Mouse (Mus musculus): ENCODE measurements around the gene Gm49601.

Gm49601 gene

DNA sequence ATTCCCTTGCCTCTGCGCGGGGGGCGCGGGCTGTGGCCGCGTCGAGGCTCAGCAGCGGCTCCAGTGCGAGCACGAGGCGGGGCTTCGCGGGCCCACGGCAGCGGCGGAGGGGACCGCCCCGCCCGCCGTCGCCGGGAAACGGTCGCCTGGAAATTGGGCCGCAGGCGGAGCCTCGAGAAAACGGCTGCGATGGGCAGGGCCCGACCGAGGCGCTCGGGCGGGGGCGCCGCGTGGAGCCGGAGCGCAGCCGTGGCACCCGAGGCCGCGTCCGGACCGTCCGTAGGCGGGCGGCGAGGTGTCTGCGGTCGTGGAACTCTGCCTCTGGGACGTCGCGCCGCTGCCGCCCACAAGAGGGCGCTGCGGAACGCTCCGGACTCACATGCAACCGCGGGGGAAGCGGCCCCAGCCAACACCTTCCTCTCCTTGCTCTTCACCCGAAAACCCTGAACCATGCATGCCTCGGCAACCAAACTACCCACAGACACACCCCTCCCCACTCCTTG is at the start of gene Gm49601:
Gene Gm49601 (minus strand): TSS at position 52 of the 503 bp plus-strand sequence.
- DNase-seq (ENCODE audit: low spot score in 2 of 2), result peak; percentile 72 to 73

GRCm38 (mm10) chr16:18673005-18673404 is 46.8 kb upstream of the Gm49601 start:
- no peak for DNase-seq (ENCODE audit: low spot score in 2 of 2)

DNA sequence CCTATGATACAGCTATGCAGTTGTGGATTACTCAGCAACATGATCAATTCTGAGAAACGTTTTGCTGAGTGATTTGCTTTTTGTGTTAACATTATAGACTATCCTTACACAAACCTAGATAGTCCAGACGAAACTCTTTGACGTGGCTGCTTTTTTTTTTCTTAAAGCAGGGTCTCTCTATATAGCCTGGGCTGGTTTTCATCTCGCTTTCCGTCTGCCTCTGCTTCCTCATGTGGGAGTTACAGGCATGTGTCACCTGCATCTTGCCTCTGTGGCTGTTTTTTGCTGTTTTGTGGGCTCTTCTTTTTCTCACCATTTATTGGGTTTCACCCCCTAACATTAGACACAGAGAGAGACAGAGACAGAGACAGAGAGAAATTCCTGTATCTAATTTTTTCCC is 45.8 kb upstream of the Gm49601 start:
- DNase-seq (ENCODE audit: low spot score in 2 of 2), result no peak

- no peak for DNase-seq (ENCODE audit: low spot score in 2 of 2)
Measured at GRCm38 (mm10) chr16:18669914-18670313, 43.7 kb upstream of the Gm49601 start.

- DNase-seq (ENCODE audit: low spot score in 2 of 2), result no peak
Measured at GRCm38 (mm10) chr16:18658597-18658996, 32.4 kb upstream of the Gm49601 start.

GRCm38 (mm10) chr16:18655372-18656098 is 29.3 kb upstream of the Gm49601 start:
- no peak for DNase-seq (ENCODE audit: low spot score in 2 of 2)

DNA sequence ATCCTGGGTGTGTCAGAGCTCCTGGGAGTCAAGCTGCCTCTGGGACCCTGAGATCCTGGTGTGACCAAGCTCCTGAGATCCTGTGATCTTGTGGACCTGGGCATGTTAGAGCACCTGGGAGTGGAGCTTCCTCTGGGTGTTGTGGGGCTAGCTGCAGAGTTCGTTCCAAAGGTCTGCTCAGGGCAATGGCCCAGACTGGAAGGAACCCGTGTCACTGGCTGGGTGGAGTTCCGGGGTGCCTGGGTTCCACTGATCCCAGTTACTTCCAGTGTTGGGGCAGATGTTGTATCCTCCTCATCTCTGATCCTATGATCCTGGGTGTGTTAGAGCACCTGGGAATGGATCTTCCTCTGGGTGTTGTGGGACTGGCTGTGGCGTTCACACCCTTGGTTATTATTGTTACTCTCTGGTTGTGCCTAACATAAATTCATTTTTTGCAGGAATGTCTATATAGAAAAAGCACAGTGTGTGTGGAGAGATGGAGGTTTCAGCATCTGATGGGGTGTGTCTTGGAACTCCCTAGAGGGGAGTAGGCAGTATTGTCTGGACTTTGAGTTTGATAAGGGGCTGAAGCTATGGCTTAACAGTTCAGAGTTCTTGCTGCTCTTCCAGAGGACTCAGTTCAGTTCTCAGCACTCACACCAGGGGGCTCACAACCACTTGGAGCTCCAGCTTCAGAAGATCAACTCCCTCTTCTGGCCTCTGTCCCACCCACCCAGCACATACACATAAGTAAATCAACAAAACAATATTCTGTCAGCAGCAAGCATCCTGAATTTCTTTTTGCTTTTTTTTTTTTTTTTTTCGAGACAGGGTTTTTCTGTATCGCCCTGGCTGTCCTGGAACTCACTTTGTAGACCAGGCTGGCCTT is 27.3 kb upstream of the Gm49601 start:
- no peak for DNase-seq (ENCODE audit: low spot score in 2 of 2)

- DNase-seq (ENCODE audit: low spot score in 2 of 2), result no peak
Measured at GRCm38 (mm10) chr16:18649126-18649525, 22.9 kb upstream of the Gm49601 start.

GRCm38 (mm10) chr16:18645329-18645728 is 19.1 kb upstream of the Gm49601 start:
- DNase-seq (ENCODE audit: low spot score in 2 of 2), result peak in 1 of 2 experiments; percentile 56

- DNase-seq (ENCODE audit: low spot score in 2 of 2), result no peak
Measured at GRCm38 (mm10) chr16:18644485-18644884, 18.3 kb upstream of the Gm49601 start.

DNA sequence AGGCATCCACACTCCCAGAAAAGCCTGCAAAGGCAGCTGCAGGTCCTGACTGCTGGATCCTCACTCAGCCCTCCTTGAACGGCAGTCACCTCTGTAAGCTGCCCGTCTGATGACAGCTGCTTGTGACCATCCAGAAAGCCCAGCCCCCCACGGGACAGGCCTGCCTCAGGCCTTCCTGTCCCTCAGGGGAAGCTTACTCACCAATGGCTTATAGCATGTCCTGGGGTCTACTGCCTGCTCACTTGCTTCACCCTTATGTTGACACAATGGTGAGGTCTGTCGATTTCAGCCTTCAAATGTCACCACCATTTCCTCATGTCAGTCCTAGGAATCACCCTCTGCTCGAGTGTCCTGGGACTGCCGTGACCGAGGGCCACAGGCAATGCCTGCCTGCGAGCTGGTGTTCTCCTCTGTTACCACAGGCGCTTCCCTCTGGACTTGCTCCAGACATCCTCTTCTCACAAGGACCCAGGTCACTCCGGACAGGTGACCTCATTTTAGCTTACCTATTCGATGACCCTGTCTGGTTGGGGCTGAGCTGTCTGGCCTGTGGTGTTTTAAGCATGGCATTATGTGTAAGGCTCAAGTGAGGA is 17.3 kb upstream of the Gm49601 start:
- DNase-seq (ENCODE audit: low spot score in 2 of 2), result no peak

DNA sequence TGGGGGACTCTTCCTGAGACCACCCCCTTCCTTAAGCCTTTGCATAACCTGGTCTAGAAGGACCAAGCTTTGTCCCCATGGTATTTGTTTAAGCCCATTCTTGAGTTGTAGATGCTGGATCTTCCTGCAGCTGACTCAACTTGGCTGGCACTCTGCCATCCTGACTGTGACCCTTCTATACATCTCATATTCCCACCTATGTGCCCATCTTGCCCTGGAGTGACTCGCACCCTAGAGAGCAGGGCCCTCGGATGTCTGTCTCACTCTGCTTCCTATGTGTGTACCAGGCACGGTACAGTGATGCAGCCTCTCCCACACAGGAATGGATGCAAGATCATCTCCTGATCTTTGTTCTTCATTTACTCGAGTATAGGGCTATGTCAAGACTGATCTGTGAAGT is 16.7 kb upstream of the Gm49601 start:
- DNase-seq (ENCODE audit: low spot score in 2 of 2), result no peak

DNA sequence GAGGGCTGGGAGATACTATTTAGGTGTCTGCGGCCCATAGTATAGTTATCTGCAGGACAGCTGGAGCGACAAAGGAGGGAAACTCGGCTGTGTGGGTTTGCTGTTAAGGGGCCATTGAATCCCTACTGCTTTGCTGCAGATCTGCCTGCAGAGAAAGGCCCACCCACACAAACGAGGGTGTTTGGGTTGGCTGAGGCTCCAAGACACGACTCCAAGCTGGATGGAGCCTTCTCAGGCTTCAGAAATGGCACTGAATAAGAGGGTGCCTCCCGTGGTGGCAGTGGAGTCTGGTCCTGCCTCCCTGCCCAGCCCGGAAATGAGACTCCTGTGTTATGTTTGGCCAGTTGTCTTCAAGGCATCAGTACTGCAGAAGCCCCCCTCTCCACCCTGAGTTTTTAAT is 16.1 kb upstream of the Gm49601 start:
- no peak for DNase-seq (ENCODE audit: low spot score in 2 of 2)

- no peak for DNase-seq (ENCODE audit: low spot score in 2 of 2)
Measured at GRCm38 (mm10) chr16:18639382-18639929, 13.2 kb upstream of the Gm49601 start.

DNA sequence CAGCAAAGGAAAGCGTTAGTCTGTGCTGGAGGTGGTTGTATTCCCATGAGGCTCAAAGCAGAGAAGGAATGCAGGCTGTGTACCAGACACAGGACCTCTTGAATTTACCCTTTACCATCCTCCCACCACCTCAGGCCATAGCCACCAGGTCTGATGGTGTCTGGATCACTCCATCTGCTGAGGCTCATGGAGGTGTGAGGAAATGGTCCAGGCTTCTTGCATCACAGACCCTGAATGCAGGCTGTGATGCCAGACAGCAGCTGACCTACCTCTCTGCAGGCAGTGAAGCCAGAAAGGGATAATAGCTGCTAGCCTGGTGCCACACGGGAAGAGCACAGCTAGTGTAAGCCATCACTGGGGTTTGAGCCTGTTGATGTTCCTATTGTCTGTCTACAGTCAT is 12.2 kb upstream of the Gm49601 start:
- DNase-seq (ENCODE audit: low spot score in 2 of 2), result no peak

DNA sequence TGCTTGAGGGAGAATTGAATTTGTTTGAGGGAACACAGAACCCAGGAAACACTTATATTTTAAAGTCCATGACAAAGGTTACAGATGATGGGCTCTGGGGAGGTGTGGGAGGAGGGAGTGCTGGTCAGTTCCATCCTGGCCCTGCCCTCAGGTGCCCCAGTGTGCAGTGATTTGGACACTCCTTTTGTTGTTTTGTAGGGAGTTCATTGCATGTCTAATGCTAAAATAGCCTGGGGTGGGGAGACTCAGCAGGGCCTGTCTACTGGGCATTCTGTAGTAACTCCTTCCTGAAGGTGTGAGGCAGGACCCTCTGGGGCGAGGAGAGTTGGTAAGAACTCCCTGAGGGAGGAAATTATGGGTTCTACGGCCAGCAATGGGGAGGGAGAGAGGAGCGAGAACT is 10.6 kb upstream of the Gm49601 start:
- DNase-seq (ENCODE audit: low spot score in 2 of 2), result no peak

DNA sequence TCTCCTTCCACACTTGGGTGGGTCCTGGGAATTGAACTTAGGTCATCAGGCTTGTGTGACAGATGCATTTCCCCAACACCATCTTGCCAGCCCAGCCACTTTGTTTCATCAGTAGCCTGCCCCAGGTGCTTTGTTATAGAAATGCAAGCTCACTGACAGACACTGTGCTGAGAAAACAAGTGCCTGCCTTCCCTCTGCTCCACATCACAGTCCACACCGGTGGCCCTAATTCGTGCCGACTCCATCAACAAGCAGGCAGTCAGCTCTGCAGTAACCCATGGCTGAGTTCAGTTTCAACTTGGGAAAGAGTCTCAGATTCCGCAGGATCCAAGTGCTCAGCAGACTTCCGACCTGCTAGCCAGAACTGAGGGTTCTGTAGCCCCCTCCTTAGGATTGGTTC is 10.2 kb upstream of the Gm49601 start:
- no peak for DNase-seq (ENCODE audit: low spot score in 2 of 2)

DNA sequence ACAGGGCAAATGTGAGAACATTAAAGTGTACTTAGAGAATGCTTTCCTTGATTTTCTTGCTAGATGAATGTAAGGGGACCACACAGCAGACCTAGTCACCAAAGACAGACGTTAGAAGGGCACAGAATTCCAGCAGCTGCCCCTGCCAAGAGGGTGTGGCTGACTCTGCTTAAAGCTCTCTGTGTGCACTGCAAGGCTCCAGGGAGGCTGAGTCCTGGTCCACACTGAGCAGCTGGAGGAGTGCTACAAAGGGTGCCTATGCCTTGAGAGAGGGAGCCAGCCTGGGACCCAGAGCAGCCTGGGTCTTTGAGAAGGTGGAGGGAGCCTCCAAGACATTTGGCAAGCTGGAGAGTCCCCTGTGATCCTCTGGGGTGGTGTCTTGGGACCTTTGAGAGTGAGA is 7.1 kb upstream of the Gm49601 start:
- DNase-seq (ENCODE audit: low spot score in 2 of 2), result no peak

DNA sequence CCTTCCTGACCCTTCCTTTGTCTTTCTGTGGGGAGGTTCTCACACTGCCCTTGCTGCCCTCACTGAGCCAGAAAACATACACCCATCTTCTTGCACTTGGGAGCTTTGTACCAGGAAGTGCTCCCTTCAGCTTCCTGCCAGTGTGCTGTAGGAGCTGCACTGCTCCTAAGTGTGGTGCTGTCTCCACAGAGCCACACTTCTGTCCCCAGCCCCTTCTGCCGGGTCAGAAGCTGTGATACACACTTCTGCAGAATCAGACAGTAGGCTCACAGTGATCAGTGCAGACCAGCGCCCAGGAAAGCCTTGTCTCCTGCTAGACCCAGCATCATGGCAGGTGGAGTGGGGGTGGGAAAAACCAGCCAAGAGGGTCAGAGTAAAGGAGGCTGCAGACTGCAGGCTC is 6.6 kb upstream of the Gm49601 start:
- DNase-seq (ENCODE audit: low spot score in 2 of 2), result no peak

GRCm38 (mm10) chr16:18632059-18632458 is 5.8 kb upstream of the Gm49601 start:
- DNase-seq (ENCODE audit: low spot score in 2 of 2), result no peak

- DNase-seq (ENCODE audit: low spot score in 2 of 2), result no peak
Measured at GRCm38 (mm10) chr16:18631141-18631540, 4.9 kb upstream of the Gm49601 start.

- DNase-seq (ENCODE audit: low spot score in 2 of 2), result no peak
Measured at GRCm38 (mm10) chr16:18630291-18630690, 4.1 kb upstream of the Gm49601 start.

Data from urinary bladder, adult 18-20 months (tissue).